Mouse (Mus musculus) heart, adult 8-10 months (tissue): ENCODE measurements around the gene Fktn. TPM values are rescaled to one million over a fixed set of nuclear protein-coding genes. Genes with fewer than 3 reads are reported as not detected.
A peak's percentile ranks its signal among the peaks of the same experiment; 100 is the strongest.

ENCODE experiments used
- DNase-seq: peaks from one replicate; pipeline ENCODE4 v3.0.0; 2022; ENCODE audit warnings: low spot score
- total RNA-seq, 4 experiments: library from RNA; stranded (reverse); gene quantifications; 2 replicates each; pipeline ENCODE4 v1.2.4; 2022

The Fktn gene
- total RNA-seq, 4 experiments from 2014 or later: 18.9 to 23.4 (median 21.5) TPM

DNA sequence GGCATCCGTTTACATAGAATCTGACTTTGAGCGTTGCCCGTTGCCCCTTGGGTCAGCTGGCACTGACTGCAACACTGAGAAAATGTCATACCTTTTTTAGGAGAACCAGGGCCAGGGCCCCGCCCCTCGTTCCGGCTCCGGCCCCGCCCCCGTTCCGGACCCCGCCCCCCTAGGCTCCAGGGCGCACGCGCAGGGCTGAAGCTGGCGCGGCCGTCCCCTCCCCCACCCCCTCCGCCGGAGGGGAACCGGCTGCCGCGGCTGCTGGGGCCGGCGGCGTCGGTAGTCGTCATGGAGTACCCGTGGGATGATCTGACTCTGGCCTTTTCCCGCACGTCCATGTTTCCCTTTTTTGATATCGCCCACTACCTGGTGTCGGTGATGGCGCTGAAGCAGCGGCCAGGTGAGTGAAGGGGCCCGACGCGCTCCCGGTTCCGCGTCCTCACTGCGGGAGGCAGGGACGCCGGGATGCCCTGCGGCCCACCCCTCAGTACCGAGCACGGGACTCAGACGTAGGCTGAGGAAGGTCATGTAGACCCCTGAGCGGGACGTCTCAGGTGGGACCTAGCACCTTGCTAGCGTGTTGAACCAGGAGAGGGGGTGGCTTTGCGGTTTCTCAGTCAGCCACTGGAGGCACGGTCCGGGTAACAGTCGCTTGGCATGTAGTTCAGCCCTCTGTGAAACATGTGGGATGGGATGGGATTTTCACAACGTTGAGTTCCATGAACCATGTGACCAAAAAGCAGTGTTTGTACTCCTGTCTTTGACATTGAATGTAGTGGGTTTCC, 112.2 kb downstream of the Fktn start, which contains the start of gene Tmem38b:
Gene Tmem38b (plus strand): TSS at position 225 of the 785 bp plus-strand sequence.
- peak; percentile 31 for DNase-seq

- DNase-seq: peak; percentile 14
These were observed 112.9 kb downstream of the Fktn start for GRCm38 (mm10) chr4:53826641-53827248.

Other genes with a start within 250 kb of the Fktn start
- gene Fsd1l, start 82.5 kb upstream of the Fktn start, total RNA-seq: 10 to 100 TPM; 45.2 to 59.2 (median 53.8) TPM
- gene Tal2, start 65.7 kb downstream of the Fktn start, total RNA-seq: under 1 TPM in 3 of 4 experiments, not detected in 1; 0.09 to 0.22 (median 0.09) TPM
- gene Tmem38b, start 112.0 kb downstream of the Fktn start, total RNA-seq: 10 to 100 TPM; 21.7 to 30.6 (median 27.4) TPM